Mouse (Mus musculus): ENCODE measurements around the gene Blvrb. TPM values are rescaled to one million over a fixed set of nuclear protein-coding genes. Genes with fewer than 3 reads are reported as not detected.

Blvrb gene
- 13.1 TPM for total RNA-seq (2023)

DNA sequence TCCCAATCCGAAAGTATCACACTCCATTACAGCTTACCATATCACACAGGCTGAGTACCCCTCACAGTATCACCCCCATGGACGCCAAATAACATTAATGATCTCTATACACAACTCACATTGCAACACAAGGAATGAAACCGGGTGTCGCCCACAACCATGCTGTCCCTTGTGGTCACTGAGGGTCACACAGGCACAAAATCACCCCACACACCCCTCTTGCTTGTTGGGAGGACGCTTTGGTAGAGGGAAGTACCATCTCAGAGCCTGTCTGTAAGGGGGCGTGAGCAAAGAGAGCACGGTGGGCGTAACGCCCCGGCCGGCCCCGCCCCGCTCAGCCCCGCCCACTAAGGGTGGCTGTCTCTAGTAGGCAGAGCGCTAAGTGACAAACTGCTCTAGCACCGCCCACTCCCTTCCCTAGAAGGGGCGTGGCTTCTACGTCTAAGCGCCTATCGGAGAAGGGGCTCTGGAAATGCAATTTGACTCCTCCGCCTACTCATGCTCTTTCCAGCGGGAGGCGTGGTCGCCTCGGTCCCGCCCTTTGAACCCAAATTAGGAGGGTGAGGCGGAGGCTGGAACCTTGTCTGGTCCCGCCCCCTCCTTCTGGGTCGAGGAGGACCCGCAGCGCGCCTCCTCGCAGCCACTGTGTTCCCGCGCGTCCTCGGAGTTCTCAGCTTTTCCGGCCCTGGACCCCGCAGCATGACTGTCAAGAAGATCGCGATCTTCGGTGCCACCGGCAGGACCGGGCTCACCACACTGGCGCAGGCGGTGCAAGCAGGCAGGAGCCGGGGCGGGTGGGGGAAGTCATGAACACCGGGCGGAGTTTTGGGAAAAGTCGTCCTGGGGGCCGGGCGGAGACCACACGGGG is at the start of gene Blvrb, which contains the start of gene Sptbn4:
Blvrb (plus strand) TSS at position 560 of the 868 bp plus-strand sequence.
Sptbn4 (minus strand) TSS at position 268 of the 868 bp plus-strand sequence.

DNA sequence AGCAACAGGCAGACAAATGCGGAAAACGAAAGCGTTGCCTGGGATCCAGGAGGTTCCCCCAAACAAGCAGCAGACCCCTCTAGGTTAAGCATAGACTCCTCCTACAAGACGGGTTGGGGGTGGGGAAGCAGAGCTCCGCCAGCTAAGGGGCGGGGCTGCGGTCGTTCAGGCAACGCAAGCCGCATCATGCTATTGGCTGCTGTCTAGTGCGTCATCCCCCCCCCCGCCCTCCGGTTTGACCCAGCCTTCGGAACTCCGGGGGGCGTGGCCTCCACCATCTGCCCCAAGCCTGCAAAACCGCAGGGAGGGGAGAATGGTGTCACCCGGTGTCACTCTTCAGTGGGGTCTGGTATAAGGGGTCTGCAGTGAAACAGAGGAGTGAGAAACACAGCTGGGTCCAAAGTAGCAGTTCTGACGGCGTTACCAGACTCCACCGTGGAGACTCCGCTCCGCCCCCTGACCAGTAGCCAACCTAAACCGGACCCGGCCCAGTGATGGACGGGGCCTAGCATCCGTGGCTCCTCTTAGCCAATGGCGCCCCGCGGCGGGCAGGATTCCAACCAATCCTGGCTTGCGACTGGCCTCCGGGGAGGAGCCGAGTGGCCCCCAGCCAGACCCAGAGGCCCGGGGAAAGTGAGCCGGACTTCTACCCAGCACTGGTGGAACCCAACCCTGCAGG is 25.5 kb downstream of the Blvrb start, which contains the start of gene Sertad3:
Sertad3 (plus strand) TSS at position 613 of the 679 bp plus-strand sequence.

DNA sequence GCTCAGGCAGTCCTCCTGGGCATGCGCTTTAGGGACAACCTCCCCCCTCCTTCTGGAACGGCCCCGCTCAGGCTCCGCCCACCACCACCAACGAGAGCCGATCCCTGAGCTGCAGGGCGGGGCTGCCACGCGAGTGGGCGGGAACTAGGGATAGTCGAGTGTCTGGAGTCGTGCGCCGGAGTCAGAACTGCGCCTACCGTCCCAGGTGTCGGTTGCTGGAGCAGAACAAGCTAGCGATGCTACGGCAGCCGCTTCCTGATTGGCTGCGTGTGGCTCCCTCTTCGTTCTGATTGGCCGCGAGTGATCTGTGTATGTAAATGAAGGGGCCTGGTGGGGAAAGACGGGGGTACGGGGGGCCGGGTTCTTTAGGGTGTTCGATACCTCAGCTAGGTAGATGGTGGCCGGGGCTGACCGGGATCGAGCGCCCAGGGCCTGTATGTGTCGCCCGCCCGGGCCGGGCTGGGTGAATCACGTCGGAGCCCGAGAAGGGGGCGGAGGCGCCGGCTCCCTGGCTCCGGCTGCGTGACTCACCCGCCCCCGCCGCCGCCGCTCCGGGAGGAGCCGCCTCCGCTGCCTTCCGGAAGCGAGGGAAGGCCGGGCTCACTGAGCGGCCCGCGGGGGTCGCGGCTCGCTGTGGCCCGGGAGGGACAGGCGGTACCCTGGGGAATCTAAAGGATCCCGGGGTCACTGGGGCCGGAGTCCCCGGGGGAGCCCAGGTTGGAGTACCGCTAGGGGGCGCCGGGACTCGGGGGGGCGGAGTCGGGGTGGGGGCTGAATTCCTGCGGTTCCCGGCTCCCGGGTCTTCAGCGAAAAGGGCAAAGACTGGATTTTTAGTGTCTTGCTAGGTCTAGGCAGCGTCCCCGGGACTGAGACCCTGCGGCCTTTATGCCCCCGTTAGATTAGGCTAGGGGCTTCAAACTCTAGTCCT is 39.3 kb downstream of the Blvrb start, which contains the start of gene Sertad1:
Sertad1 (plus strand) TSS at position 141 of the 928 bp plus-strand sequence.

DNA sequence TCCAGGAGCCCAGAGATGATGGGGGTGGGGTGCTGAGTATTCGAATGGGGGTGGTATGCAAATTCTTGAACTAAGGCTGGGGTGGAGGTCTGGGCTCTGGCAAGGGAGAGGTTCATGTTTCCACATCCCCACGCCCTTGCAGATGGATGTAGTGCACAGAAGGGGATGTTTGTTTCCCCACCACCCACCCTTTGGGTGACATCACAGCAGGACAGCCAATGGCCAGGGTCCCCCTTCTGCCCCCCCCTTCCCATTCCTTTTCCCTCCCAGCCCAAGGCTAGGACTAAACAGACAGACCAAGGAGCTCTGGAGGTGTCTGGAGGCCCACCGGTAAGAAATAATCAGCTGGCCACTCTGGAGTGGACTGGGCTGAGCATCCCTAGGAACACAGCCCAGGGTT is 51.3 kb downstream of the Blvrb start, which contains the start of gene Prx:
Prx (plus strand) TSS at position 289 of the 400 bp plus-strand sequence.

Other genes starting within 250 kb of the Blvrb start
- gene Itpkc, start 219.3 kb upstream of the Blvrb start, total RNA-seq (2023), result 12.4 TPM
- gene Coq8b, start 215.0 kb upstream of the Blvrb start, total RNA-seq (2023), result 14.0 TPM
- gene Numbl, start 189.5 kb upstream of the Blvrb start, total RNA-seq (2023), result 3.1 TPM
- 1.2 TPM for gene Ltbp4, start 110.3 kb upstream of the Blvrb start, total RNA-seq (2023)
- gene Shkbp1, start 92.0 kb upstream of the Blvrb start, total RNA-seq (2023), result 80.0 TPM
- not detected for gene Gm20479, start 90.6 kb upstream of the Blvrb start, total RNA-seq (2023)
- gene Sptbn4, start 292 bp upstream of the Blvrb start, total RNA-seq (2023), result not detected
- gene Sertad3, start 25.8 kb downstream of the Blvrb start, total RNA-seq (2023), result 9.9 TPM
- gene Sertad1, start 38.9 kb downstream of the Blvrb start, total RNA-seq (2023), result 59.1 TPM
- 0.95 TPM for gene Prx, start 51.3 kb downstream of the Blvrb start, total RNA-seq (2023)
- gene Hipk4, start 75.3 kb downstream of the Blvrb start, total RNA-seq (2023), result 0.34 TPM
- 135 TPM for gene Pld3, start 105.2 kb downstream of the Blvrb start, total RNA-seq (2023)
- gene 2310022A10Rik, start 105.3 kb downstream of the Blvrb start, total RNA-seq (2023), result 27.6 TPM
- gene Akt2, start 143.6 kb downstream of the Blvrb start, total RNA-seq (2023), result 121 TPM
- gene Ttc9b, start 205.9 kb downstream of the Blvrb start, total RNA-seq (2023), result not detected
- gene Map3k10, start 226.6 kb downstream of the Blvrb start, total RNA-seq (2023), result 15.2 TPM
- gene Zfp607b, start 241.4 kb downstream of the Blvrb start, total RNA-seq (2023), result 1.9 TPM

Data from CD8-positive naive resting alpha-beta T cell, adult 57 days (primary cell).